Mouse (Mus musculus) heart, embryonic 14.5 days (tissue): Measurements from ENCODE around the gene Hint2. TPM values are rescaled to one million over a fixed set of nuclear protein-coding genes. Genes with fewer than 3 reads are reported as not detected.

ENCODE experiments used
- ATAC-seq: fragments of 200-750 bp; cut with Nextera tagmentation; 2 replicates; pipeline ENCODE4 v1.8.0; 2017; ENCODE audit warnings: low read depth, moderate TSS enrichment; ENCODE audit not compliant: insufficient number of reproducible peaks, insufficient read depth, low FRiP score
- H3K27ac ChIP-seq, 2 experiments: fragments of 200-500 bp in 1 of 2; fragments of 300-500 bp in 1 of 2; sonication (generic) in 1 of 2; replicated peaks in 1 of 2; 2 replicates each; pipeline ENCODE4 v1.5.1; 2012 to 2014; ENCODE audit warnings: low read depth in 2 of 2, low read length in 2 of 2, control low read depth in 1 of 2, mild to moderate bottlenecking in 1 of 2, mixed read lengths in 1 of 2; ENCODE audit not compliant: control insufficient read depth in 1 of 2, insufficient read depth in 1 of 2
- H3K27me3 ChIP-seq: fragments of 300-500 bp; sonication (generic); 2 replicates; pipeline ENCODE4 v1.6.1; 2014; ENCODE audit warnings: mild to moderate bottlenecking, low read length, control low read depth; ENCODE audit not compliant: control insufficient read depth, insufficient read depth
- H3K36me3 ChIP-seq: fragments of 300-500 bp; sonication (generic); 2 replicates; pipeline ENCODE4 v1.6.1; 2014; ENCODE audit warnings: mild to moderate bottlenecking, control low read depth, low read length, mixed read lengths; ENCODE audit not compliant: control insufficient read depth, insufficient read depth
- H3K4me1 ChIP-seq, 2 experiments: fragments of 200-500 bp in 1 of 2; fragments of 300-500 bp in 1 of 2; sonication (generic) in 1 of 2; 2 replicates each; pipeline ENCODE4 v1.6.1; 2012 to 2014; ENCODE audit warnings: low read length in 2 of 2, control low read depth in 1 of 2, mixed read lengths in 1 of 2; ENCODE audit not compliant: control insufficient read depth in 2 of 2, insufficient read depth in 2 of 2
- H3K4me2 ChIP-seq: fragments of 300-500 bp; sonication (generic); 2 replicates; pipeline ENCODE4 v1.6.1; 2014; ENCODE audit warnings: mild to moderate bottlenecking, low read length
- H3K4me3 ChIP-seq, 2 experiments: fragments of 200-500 bp in 1 of 2; fragments of 300-500 bp in 1 of 2; sonication (generic) in 1 of 2; 2 replicates each; pipeline ENCODE4 v1.5.1; 2012 to 2014; ENCODE audit warnings: low read length in 2 of 2, mild to moderate bottlenecking in 2 of 2, control low read depth in 1 of 2, low read depth in 1 of 2, moderate library complexity in 1 of 2; ENCODE audit not compliant: control insufficient read depth in 1 of 2, insufficient read depth in 1 of 2
- H3K9ac ChIP-seq: fragments of 300-500 bp; sonication (generic); 2 replicates; pipeline ENCODE4 v1.6.1; 2014; ENCODE audit warnings: mild to moderate bottlenecking, low read length
- H3K9me3 ChIP-seq: fragments of 300-500 bp; sonication (generic); 2 replicates; pipeline ENCODE4 v1.6.1; 2016; ENCODE audit warnings: low read length, control low read depth; ENCODE audit not compliant: control insufficient read depth
- WGBS: fragments of 180-500 bp; shearing (Covaris S2); extraction: QIAGEN DNeasy Blood & Tissue Kit; methylation state at CpG from one replicate; pipeline ENCODE4 v1.1.7; 2014; 5-methylcytosine and 5-hydroxymethylcytosine counted together
- polyA plus RNA-seq: library from polyadenylated mRNA; unstranded; fragments of >200 nt; fragmentation: Nextera tagmentation; extraction: Ambion mirVana; gene quantifications from 2 replicates; pipeline ENCODE4 v1.2.1, GENCODE M21; 2014

The Hint2 gene
- polyA plus RNA-seq, 1 experiment from 2014 or later, result 213 TPM

DNA sequence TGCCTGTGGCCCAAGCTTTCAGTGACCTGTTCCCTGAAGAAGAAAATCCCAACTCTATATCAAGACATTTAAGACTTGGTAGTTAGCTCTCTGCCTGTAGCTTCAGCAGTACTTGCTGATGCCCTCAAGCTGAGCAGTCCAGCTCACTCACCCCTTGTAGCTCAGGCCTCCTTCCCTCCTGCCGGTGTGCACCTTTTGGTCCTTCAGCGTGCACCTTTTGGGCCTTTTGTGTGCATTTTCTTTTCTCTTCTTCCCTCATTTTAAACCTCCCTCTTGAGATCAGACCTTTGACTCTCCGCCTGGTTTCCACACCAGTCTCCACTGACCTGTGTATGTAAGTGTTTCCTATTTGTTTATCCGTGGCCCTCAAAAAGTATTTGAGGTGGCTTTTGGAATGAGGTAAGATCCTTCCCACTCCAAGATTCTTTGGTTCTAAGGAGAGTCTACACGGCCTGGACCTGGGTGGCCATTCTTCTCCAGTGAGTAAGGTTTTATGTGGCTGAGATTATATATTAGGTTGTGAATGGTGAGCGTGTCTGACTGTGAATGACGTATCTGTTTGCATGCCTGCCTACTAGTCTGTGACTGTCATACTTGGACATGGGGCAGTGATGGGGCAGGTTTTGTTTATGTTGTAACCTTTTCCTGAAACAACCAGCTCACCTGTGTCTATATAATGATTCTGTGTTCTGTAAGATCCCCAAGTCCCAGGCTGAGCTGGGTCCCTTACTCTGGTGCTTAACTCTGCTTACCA, 21.5 kb downstream of the Hint2 start:
- Histone ChIP-seq H3K4me2 (no peak overlapping the region), H3K9ac (no peak overlapping the region), H3K36me3 (no peaks in the 10 kb centered on the region), H3K4me1 (peaks cover 25 to 33% of the 10 kb centered on the region in 2 experiments), H3K27ac (no peak overlapping the region), H3K27me3 (no peaks in the 10 kb centered on the region), H3K4me3 (no peak overlapping the region), H3K9me3 (no peaks in the 10 kb centered on the region)
- WGBS, result 82% methylated on average over 7 of the region's 7 CpGs
- ATAC-seq, result no peak

DNA sequence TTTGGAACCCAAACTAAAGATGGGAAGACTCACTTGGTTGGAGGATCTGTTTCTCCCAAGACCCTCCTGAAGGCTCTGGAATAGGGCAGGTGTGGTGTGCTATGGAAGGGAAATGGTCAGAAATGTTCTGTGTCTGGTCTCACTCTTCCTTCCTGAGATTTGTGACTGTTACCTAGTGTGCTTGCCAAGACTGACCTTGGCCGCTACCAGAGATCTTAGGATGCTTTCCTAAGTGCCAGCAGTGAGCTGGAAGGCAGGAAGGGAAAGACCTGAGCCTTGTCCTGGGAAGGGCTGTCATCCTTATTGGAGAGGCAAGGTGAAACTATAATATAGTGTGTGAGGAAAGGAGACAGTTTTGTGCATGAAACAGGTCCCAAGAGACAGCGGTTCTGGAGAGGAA, 22.5 kb downstream of the Hint2 start:
- Histone ChIP-seq H3K9me3 (no peaks in the 10 kb centered on the region), H3K9ac (no peak overlapping the region), H3K27me3 (no peaks in the 10 kb centered on the region), H3K36me3 (no peaks in the 10 kb centered on the region), H3K4me1 (peaks cover 25 to 33% of the 10 kb centered on the region in 2 experiments), H3K4me2 (no peak overlapping the region), H3K4me3 (no peak overlapping the region), H3K27ac (no peak overlapping the region)
- WGBS, result 91% methylated on average over 2 of the region's 2 CpGs
- no peak for ATAC-seq

DNA sequence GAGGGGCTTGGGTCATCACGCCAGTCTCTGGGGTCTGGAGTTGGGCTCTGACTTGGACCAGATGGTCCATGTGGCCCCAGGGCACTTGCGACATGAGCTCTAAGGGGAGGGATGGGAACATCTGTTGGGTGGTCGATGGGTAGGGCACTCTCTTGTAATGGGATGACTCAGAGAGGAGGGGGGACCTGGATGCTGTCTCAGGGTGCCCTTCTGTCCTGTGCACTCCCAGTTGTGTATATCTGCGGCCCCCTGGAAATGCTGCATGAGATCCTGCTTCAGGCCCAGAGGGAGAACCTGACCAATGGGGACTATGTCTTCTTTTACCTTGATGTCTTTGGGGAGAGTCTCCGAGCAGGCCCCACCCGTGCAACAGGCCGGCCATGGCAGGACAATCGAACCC, 23.0 kb downstream of the Hint2 start:
- no peak overlapping the region for H3K9ac ChIP-seq
- H3K4me2 ChIP-seq, result 0 out of 2 replicates have a peak overlapping the region, but pooled peaks have one; percentile 1
- H3K27ac ChIP-seq, result no peak overlapping the region
- H3K4me3 ChIP-seq, result no peak overlapping the region
- no peaks in the 10 kb centered on the region for H3K27me3 ChIP-seq
- no peak for ATAC-seq
- no peaks in the 10 kb centered on the region for H3K9me3 ChIP-seq
- 92% methylated on average over 8 of the region's 8 CpGs for WGBS
- H3K4me1 ChIP-seq, result peaks cover 25 to 33% of the 10 kb centered on the region in 2 experiments
- H3K36me3 ChIP-seq, result no peaks in the 10 kb centered on the region

DNA sequence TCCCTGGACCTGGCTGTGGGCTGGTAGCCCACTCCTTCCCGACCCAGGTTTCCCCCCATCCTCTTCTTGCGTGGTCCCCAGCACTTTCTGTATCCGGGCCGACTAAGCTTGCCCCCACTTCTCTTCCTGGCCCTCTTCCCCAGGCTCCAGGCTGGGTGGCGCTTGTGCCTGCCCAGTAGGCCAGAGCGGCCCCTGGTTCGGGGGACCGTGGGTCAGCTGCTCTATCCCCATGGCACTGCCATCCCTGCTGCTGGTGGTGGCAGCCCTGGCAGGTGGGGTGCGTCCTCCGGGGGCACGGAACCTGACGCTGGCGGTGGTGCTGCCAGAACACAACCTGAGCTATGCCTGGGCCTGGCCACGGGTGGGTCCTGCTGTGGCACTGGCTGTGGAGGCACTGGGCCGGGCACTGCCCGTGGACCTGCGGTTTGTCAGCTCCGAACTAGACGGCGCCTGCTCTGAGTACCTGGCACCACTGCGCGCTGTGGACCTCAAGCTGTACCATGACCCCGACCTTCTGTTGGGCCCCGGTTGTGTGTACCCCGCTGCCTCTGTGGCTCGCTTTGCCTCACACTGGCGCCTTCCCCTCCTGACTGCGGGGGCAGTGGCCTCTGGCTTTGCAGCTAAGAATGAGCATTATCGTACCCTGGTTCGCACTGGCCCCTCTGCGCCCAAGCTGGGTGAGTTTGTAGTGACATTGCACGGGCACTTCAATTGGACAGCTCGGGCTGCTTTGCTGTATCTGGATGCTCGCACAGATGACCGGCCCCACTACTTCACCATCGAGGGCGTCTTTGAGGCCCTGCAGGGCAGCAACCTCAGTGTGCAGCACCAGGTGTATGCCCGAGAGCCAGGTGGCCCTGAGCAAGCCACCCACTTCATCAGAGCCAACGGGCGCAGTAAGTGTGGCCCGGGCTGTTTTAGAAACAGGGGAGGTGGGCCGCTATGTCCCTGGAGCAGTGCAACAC, 24.0 kb downstream of the Hint2 start:
- peak overlapping the region; percentile 63 to 68 for H3K4me3 ChIP-seq
- H3K36me3 ChIP-seq, result no peaks in the 10 kb centered on the region
- ATAC-seq, result no peak
- no peaks in the 10 kb centered on the region for H3K27me3 ChIP-seq
- H3K9me3 ChIP-seq, result no peaks in the 10 kb centered on the region
- H3K9ac ChIP-seq, result peak overlapping the region; percentile 94
- WGBS, result 44% methylated on average over 42 of the region's 42 CpGs
- peaks cover 25 to 33% of the 10 kb centered on the region in 2 experiments for H3K4me1 ChIP-seq
- peak overlapping the region; percentile 53 to 80; a peak in 3 of 4 replicates for H3K27ac ChIP-seq
- H3K4me2 ChIP-seq, result peak overlapping the region; percentile 88

DNA sequence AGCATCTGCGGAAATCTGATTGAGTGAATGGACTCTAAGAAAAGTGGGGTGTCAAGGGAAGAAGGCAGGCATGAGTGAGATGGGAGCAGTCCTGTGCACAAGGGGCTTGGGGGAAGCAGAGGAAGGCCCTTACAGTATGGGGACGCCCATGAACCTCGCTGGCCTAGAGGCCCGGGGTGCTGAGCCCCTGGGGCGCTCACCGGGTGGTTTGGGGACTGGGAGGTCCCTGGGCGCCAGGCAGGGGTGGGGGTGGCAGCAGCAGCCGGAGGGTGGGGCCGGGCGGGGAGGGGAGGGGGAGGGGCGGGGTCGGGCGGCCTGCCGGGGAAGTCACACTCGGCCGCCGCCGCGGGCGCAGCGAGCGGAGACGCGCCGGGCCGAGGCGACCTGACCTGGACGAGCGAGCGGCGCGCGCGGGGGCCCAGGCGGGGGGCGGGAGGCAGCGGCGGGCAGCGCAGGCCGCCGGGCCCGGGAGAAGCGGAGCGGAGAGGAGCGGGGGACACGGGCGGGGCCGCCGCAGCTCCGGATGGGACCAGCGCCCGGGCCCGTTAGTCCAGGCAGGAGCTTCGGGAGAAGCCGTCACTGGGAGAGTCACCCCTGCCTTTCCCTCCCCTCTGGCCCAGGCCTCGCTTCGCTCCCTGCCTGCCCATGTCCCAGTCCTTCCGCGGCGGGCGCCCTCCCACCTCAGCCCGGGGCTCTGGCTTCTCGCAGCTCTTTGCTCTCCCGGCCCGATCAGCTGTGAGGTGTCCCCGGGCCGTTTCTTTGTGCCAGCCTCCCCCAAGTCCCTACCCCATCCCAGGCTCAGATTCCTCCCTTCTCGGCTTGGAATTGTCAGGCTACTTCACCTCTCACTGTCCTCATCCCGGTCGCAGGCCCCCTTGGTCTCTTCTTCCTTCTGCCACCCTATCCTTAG, 25.0 kb downstream of the Hint2 start, which contains the start of gene Npr2:
Npr2 (plus strand) TSS at position 890 of the 910 bp plus-strand sequence.
- Histone ChIP-seq H3K4me1 (peaks cover 25 to 33% of the 10 kb centered on the region in 2 experiments), H3K27me3 (no peaks in the 10 kb centered on the region)
- ATAC-seq, result peak; percentile 32

DNA sequence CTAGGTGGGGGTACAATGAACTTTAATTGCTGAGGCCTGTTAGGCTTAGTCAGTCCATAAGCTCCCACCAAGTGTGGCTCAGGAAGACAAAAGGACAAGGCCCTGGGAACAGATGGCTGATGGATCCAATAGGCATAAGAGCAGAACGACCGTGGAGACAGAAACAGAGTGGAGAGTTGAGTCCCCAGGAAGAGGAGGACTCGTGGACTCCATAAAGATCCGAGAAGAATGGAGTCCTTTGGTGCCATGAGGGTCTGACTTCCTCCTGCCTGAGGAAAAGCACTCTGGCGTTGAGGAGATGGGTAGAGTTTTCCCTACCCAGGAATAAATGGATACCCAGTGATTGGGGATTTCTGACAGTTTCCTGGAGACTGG, 25.6 kb downstream of the Hint2 start:
- Histone ChIP-seq H3K27me3 (no peaks in the 10 kb centered on the region), H3K4me2 (peak overlapping the region; percentile 88), H3K9me3 (peaks cover 6% of the 10 kb centered on the region; the same call in 1 of the 2 replicates), H3K4me3 (peak overlapping the region; percentile 18 to 68; a peak in 2 of 4 replicates), H3K9ac (no peak overlapping the region), H3K4me1 (peaks cover 23 to 31% of the 10 kb centered on the region in 2 experiments), H3K36me3 (no peaks in the 10 kb centered on the region), H3K27ac (peak overlapping the region; percentile 4 to 80; a peak in 3 of 4 replicates)
- WGBS, result 27% methylated on average over 5 of the region's 5 CpGs
- no peak for ATAC-seq

More for the DNA sequence above, 25.0 kb downstream of the Hint2 start, which contains the start of gene Npr2:
- Histone ChIP-seq H3K9ac (peak within 1 kb of the TSS; percentile 94), H3K4me3 (peak within 1 kb of the TSS; percentile 63 to 68), H3K4me2 (peak within 1 kb of the TSS; percentile 88), H3K27ac (peak within 1 kb of the TSS; percentile 53 to 80; a peak in 3 of 4 replicates), H3K36me3 (no peaks in the 10 kb centered on the region), H3K9me3 (0 out of 2 replicates have a peak, but pooled peaks cover 3% of the 10 kb centered on the region)
- WGBS, result 3% methylated on average over 24 of the region's 70 CpGs
